Mouse (Mus musculus) embryonic fibroblast, embryonic 13.5 days (primary cell): ENCODE results near the gene Cacng3. TPM values are rescaled to one million over a fixed set of nuclear protein-coding genes. Genes with fewer than 3 reads are reported as not detected.

Source experiments
- H3K27ac ChIP-seq: 2 replicates; pipeline ENCODE4 v1.5.1; 2012; ENCODE audit warnings: low read length, control low read depth, inconsistent platforms; ENCODE audit not compliant: insufficient read depth
- H3K4me1 ChIP-seq: 2 replicates; pipeline ENCODE4 v1.6.1; 2011; ENCODE audit warnings: low read length; ENCODE audit not compliant: control insufficient read depth, insufficient read depth
- H3K4me3 ChIP-seq: 2 replicates; pipeline ENCODE4 v1.5.1; 2011; ENCODE audit warnings: mild to moderate bottlenecking, control low read depth, low read length; ENCODE audit not compliant: insufficient read depth
- CTCF ChIP-seq: IDR thresholded peaks from 2 replicates; pipeline ENCODE4 v1.5.1; 2011; ENCODE audit warnings: mild to moderate bottlenecking, control low read depth, low read length, moderate library complexity, borderline replicate concordance; ENCODE audit not compliant: insufficient read depth
- POLR2A ChIP-seq: IDR thresholded peaks from 2 replicates; pipeline ENCODE4 v1.6.1; 2011; ENCODE audit warnings: low read depth, mild to moderate bottlenecking, control low read depth, low read length, moderate library complexity
- polyA plus RNA-seq: library from polyadenylated mRNA; stranded (reverse); fragments of >200 nt; gene quantifications from 2 replicates; pipeline ENCODE4 v1.2.4, GENCODE M21; 2011; ENCODE audit warnings: low read depth; ENCODE audit not compliant: missing spikeins, insufficient read length

The Cacng3 gene
- polyA plus RNA-seq, 1 experiment, result not detected

GRCm38 (mm10) chr7:122817565-122817964, 147.3 kb downstream of the Cacng3 start:
- no peak for TF ChIP-seq POLR2A
- no peak for TF ChIP-seq CTCF
- no peak overlapping the region for H3K27ac ChIP-seq
- H3K4me3 ChIP-seq, result no peak overlapping the region

More at GRCm38 (mm10) chr7:122817565-122817964, 147.3 kb downstream of the Cacng3 start:
- H3K4me1 ChIP-seq, result no peaks in the 10 kb centered on the region
